Mouse (Mus musculus): ENCODE measurements around the gene Dnaic2. TPM values are rescaled to one million over a fixed set of nuclear protein-coding genes. Genes with fewer than 3 reads are reported as not detected.

The Dnaic2 gene
- total RNA-seq, 2 experiments from 2014 or later: 1.3 to 2.0 TPM

- DNase-seq (ENCODE audit: low spot score in 2 of 2): no peak
Observed at GRCm38 (mm10) chr11:114741451-114741850, 14.2 kb downstream of the Dnaic2 start.

GRCm38 (mm10) chr11:114745134-114745533 lies 17.9 kb downstream of the Dnaic2 start:
- DNase-seq (ENCODE audit: low spot score in 2 of 2): peak; percentile 91 to 93

- DNase-seq (ENCODE audit: low spot score in 2 of 2): no peak
Observed at GRCm38 (mm10) chr11:114747564-114748138, 20.4 kb downstream of the Dnaic2 start.

GRCm38 (mm10) chr11:114764820-114765818 lies 37.9 kb downstream of the Dnaic2 start, which contains the start of gene Kif19a:
Gene Kif19a, plus strand, starts transcription at chr11:114765388.
- DNase-seq (ENCODE audit: low spot score in 2 of 2): peak in 1 of 2 experiments; percentile 52

- peak in 1 of 2 experiments; percentile 33 for DNase-seq (ENCODE audit: low spot score in 2 of 2)
Observed at GRCm38 (mm10) chr11:114769911-114770310, 42.7 kb downstream of the Dnaic2 start.

- no peak for DNase-seq (ENCODE audit: low spot score in 2 of 2)
Observed at GRCm38 (mm10) chr11:114771896-114772295, 44.7 kb downstream of the Dnaic2 start.

GRCm38 (mm10) chr11:114780076-114780475 lies 52.9 kb downstream of the Dnaic2 start:
- no peak for DNase-seq (ENCODE audit: low spot score in 2 of 2)

- DNase-seq (ENCODE audit: low spot score in 2 of 2): no peak
Observed at GRCm38 (mm10) chr11:114785892-114786291, 58.7 kb downstream of the Dnaic2 start.

GRCm38 (mm10) chr11:114786326-114786725 lies 59.1 kb downstream of the Dnaic2 start:
- DNase-seq (ENCODE audit: low spot score in 2 of 2): no peak

- no peak for DNase-seq (ENCODE audit: low spot score in 2 of 2)
Observed at GRCm38 (mm10) chr11:114787611-114788010, 60.4 kb downstream of the Dnaic2 start.

- peak; percentile 80 to 88 for DNase-seq (ENCODE audit: low spot score in 2 of 2)
Observed at GRCm38 (mm10) chr11:114789061-114789714, 62.0 kb downstream of the Dnaic2 start.

- no peak for DNase-seq (ENCODE audit: low spot score in 2 of 2)
Observed at GRCm38 (mm10) chr11:114789716-114790115, 62.5 kb downstream of the Dnaic2 start.

- DNase-seq (ENCODE audit: low spot score in 2 of 2): no peak
Observed at GRCm38 (mm10) chr11:114790171-114790570, 63.0 kb downstream of the Dnaic2 start.

GRCm38 (mm10) chr11:114790841-114791240 lies 63.6 kb downstream of the Dnaic2 start:
- DNase-seq (ENCODE audit: low spot score in 2 of 2): no peak

GRCm38 (mm10) chr11:114791351-114791889 lies 64.2 kb downstream of the Dnaic2 start:
- no peak for DNase-seq (ENCODE audit: low spot score in 2 of 2)

GRCm38 (mm10) chr11:114791891-114792411 lies 64.7 kb downstream of the Dnaic2 start:
- no peak for DNase-seq (ENCODE audit: low spot score in 2 of 2)

GRCm38 (mm10) chr11:114792931-114793494 lies 65.8 kb downstream of the Dnaic2 start:
- no peak for DNase-seq (ENCODE audit: low spot score in 2 of 2)

GRCm38 (mm10) chr11:114793868-114794545 lies 66.8 kb downstream of the Dnaic2 start:
- no peak for DNase-seq (ENCODE audit: low spot score in 2 of 2)

- no peak for DNase-seq (ENCODE audit: low spot score in 2 of 2)
Observed at GRCm38 (mm10) chr11:114794691-114795090, 67.5 kb downstream of the Dnaic2 start.

GRCm38 (mm10) chr11:114795231-114795746 lies 68.1 kb downstream of the Dnaic2 start:
- DNase-seq (ENCODE audit: low spot score in 2 of 2): peak in 1 of 2 experiments; percentile 68

Data from gastrocnemius, postnatal 4 days (tissue).